Mouse (Mus musculus): ENCODE measurements around the gene Ccrl2.

- TF ChIP-seq POLR2AphosphoS5 (IDR thresholded peaks at IDR 0.05; ENCODE audit: insufficient replicate concordance, low read depth, low read length) (no peak), GATA1 (IDR thresholded peaks at IDR 0.05; ENCODE audit: borderline replicate concordance, low read length) (no peak)
Observed at GRCm38 (mm10) chr9:111012041-111012440, 45.3 kb downstream of the Ccrl2 start.

All from G1E (cell line).